Mouse (Mus musculus): ENCODE measurements around the gene Mrpl12. TPM values are rescaled to one million over a fixed set of nuclear protein-coding genes. Genes with fewer than 3 reads are reported as not detected.
"Not testable (repeated sequence)": the region's sequence is repeated elsewhere in the genome, so short reads cannot be mapped to it uniquely, and the experiment has no call there.

Mrpl12 gene
- polyA plus RNA-seq, 1 experiment from 2014 or later: 172 TPM

- in situ Hi-C loops (cut with MboI; ENCODE audit: low pct_unique_long_range_greater_than_20kb): no loop called here
- ChIA-PET POLR2A (interaction anchor here (0.6 to 1.8 kb wide), 2 partner anchors 10 to 13 kb away, joined by 3 to 4 read pairs; partner anchors contain the start of gene Slc25a10), CTCF (interaction anchor here (1.9 kb wide), 1 partner anchor 12 kb away, joined by 8 read pairs; no protein-coding TSS in a partner anchor)
- no peaks in the 10 kb centered on the region for H3K27me3 ChIP-seq
- TF ChIP-seq CTCF (IDR thresholded peaks at IDR 0.05): no peak
- DNase-seq (ENCODE audit: low read depth, low spot score) (no peak), ATAC-seq (no peak)
These were observed 17.3 kb downstream of the Mrpl12 start for GRCm38 (mm10) chr11:120501701-120502100.

GRCm38 (mm10) chr11:120505661-120506060 lies 21.2 kb downstream of the Mrpl12 start:
- ATAC-seq (no peak), DNase-seq (ENCODE audit: low read depth, low spot score) (no peak)
- CTCF ChIA-PET: interaction anchor here (1.1 to 4.2 kb wide), 2 partner anchors 10 to 15 kb away, joined by 3 to 26 read pairs; partner anchors contain the start of gene Slc25a10
- POLR2A ChIA-PET: no interaction called here
- no peak for TF ChIP-seq CTCF (IDR thresholded peaks at IDR 0.05)
- in situ Hi-C loops (cut with MboI; ENCODE audit: low pct_unique_long_range_greater_than_20kb): no loop called here
- H3K27me3 ChIP-seq: no peaks in the 10 kb centered on the region

- TF ChIP-seq CTCF (IDR thresholded peaks at IDR 0.05): no peak
- no peak for DNase-seq (ENCODE audit: low read depth, low spot score)
- ChIA-PET POLR2A (no interaction called here), CTCF (interaction anchor here (1.1 to 4.2 kb wide), 3 partner anchors 8 to 16 kb away, joined by 3 to 26 read pairs (median 3); partner anchors contain the start of gene Slc25a10)
- in situ Hi-C loops (cut with MboI; ENCODE audit: low pct_unique_long_range_greater_than_20kb): no loop called here
- H3K27me3 ChIP-seq: no peaks in the 10 kb centered on the region
- ATAC-seq: no peak
These were observed 22.5 kb downstream of the Mrpl12 start for GRCm38 (mm10) chr11:120506899-120507298.

GRCm38 (mm10) chr11:120507611-120508289 lies 23.3 kb downstream of the Mrpl12 start:
- DNase-seq (ENCODE audit: low read depth, low spot score): no peak
- TF ChIP-seq CTCF (IDR thresholded peaks at IDR 0.05): no peak
- ChIA-PET CTCF (interaction anchor here (0.9 to 4.2 kb wide), 3 partner anchors 17 to 151 kb away, joined by 3 to 26 read pairs (median 4); partner anchors contain the start of genes P4hb and Slc25a10), POLR2A (interaction anchor here (1.1 kb wide), 1 partner anchor 17 kb away, joined by 4 read pairs; the partner anchor contains the start of gene Slc25a10)
- no peaks in the 10 kb centered on the region for H3K27me3 ChIP-seq
- in situ Hi-C loops (cut with MboI; ENCODE audit: low pct_unique_long_range_greater_than_20kb): no loop called here
- no peak for ATAC-seq

GRCm38 (mm10) chr11:120508290-120508870 lies 24.0 kb downstream of the Mrpl12 start:
- in situ Hi-C loops (cut with MboI; ENCODE audit: low pct_unique_long_range_greater_than_20kb): no loop called here
- TF ChIP-seq CTCF (IDR thresholded peaks at IDR 0.05): no peak
- no peaks in the 10 kb centered on the region for H3K27me3 ChIP-seq
- CTCF ChIA-PET: interaction anchor here (0.9 to 4.2 kb wide), 3 partner anchors 17 to 150 kb away, joined by 3 to 26 read pairs (median 4); partner anchors contain the start of genes P4hb and Slc25a10
- no peak for ATAC-seq
- POLR2A ChIA-PET: interaction anchor here (1.1 kb wide), 1 partner anchor 17 kb away, joined by 4 read pairs; the partner anchor contains the start of gene Slc25a10
- DNase-seq (ENCODE audit: low read depth, low spot score): no peak

- TF ChIP-seq CTCF (IDR thresholded peaks at IDR 0.05): no peak
- H3K27me3 ChIP-seq: no peaks in the 10 kb centered on the region
- in situ Hi-C loops (cut with MboI; ENCODE audit: low pct_unique_long_range_greater_than_20kb): no loop called here
- ChIA-PET POLR2A (interaction anchor here (0.5 to 1.1 kb wide), 3 partner anchors 20 to 122 kb away, joined by 3 to 4 read pairs (median 3); no protein-coding TSS in a partner anchor), CTCF (interaction anchor here (1.1 to 2.1 kb wide), 2 partner anchors 16 to 67 kb away, joined by 3 to 4 read pairs; no protein-coding TSS in a partner anchor)
- no peak for DNase-seq (ENCODE audit: low read depth, low spot score)
- no peak for ATAC-seq
These were observed 25.5 kb downstream of the Mrpl12 start for GRCm38 (mm10) chr11:120509940-120510339.

- CTCF ChIA-PET: interaction anchor here (1.1 to 2.1 kb wide), 3 partner anchors 16 to 67 kb away, joined by 3 to 4 read pairs (median 4); no protein-coding TSS in a partner anchor
- TF ChIP-seq CTCF (IDR thresholded peaks at IDR 0.05): no peak
- ATAC-seq: no peak
- no peaks in the 10 kb centered on the region for H3K27me3 ChIP-seq
- in situ Hi-C loops (cut with MboI; ENCODE audit: low pct_unique_long_range_greater_than_20kb): no loop called here
- POLR2A ChIA-PET: interaction anchor here (0.5 to 1.1 kb wide), 4 partner anchors 21 to 121 kb away, joined by 3 to 4 read pairs (median 3); no protein-coding TSS in a partner anchor
- DNase-seq (ENCODE audit: low read depth, low spot score): no peak
These were observed 26.1 kb downstream of the Mrpl12 start for GRCm38 (mm10) chr11:120510375-120511030.

GRCm38 (mm10) chr11:120512790-120513453 lies 28.5 kb downstream of the Mrpl12 start:
- no peak for TF ChIP-seq CTCF (IDR thresholded peaks at IDR 0.05)
- H3K27me3 ChIP-seq: no peaks in the 10 kb centered on the region
- POLR2A ChIA-PET: interaction anchor here (0.8 kb wide), 1 partner anchor 21 kb away, joined by 3 read pairs; no protein-coding TSS in a partner anchor
- ATAC-seq (no peak), DNase-seq (ENCODE audit: low read depth, low spot score) (peak; percentile 9)
- in situ Hi-C loops (cut with MboI; ENCODE audit: low pct_unique_long_range_greater_than_20kb): no loop called here
- CTCF ChIA-PET: interaction anchor here (1.1 to 1.5 kb wide), 3 partner anchors 23 to 71 kb away, joined by 3 to 5 read pairs (median 3); no protein-coding TSS in a partner anchor

GRCm38 (mm10) chr11:120514262-120514661 lies 29.8 kb downstream of the Mrpl12 start:
- POLR2A ChIA-PET; in situ Hi-C loops (cut with MboI; ENCODE audit: low pct_unique_long_range_greater_than_20kb); H3K27me3 ChIP-seq; ATAC-seq; DNase-seq (ENCODE audit: low read depth, low spot score): not testable (repeated sequence)
- CTCF ChIA-PET: interaction anchor here (1.1 to 2.0 kb wide), 3 partner anchors 58 to 70 kb away, joined by 3 to 6 read pairs (median 5); no protein-coding TSS in a partner anchor

All from Patski (cell line).